Mouse (Mus musculus): Measurements from ENCODE around the gene Hcst. TPM values are rescaled to one million over a fixed set of nuclear protein-coding genes. Genes with fewer than 3 reads are reported as not detected.

The Hcst gene
- total RNA-seq, 1 experiment, result not detected

- TF ChIP-seq ZNF384 (IDR thresholded peaks at IDR 0.05; ENCODE audit: low read depth, low read length), result no peak
- TF ChIP-seq CHD2 (IDR thresholded peaks at IDR 0.05; ENCODE audit: low read depth, low read length), result no peak
- no peak for TF ChIP-seq HCFC1 (IDR thresholded peaks at IDR 0.05; ENCODE audit: borderline replicate concordance, insufficient read depth, low read length)
- no peak for TF ChIP-seq ZC3H11A (IDR thresholded peaks at IDR 0.05; ENCODE audit: borderline replicate concordance, low read depth, low read length)
- no peak for TF ChIP-seq MAFK (IDR thresholded peaks at IDR 0.05; ENCODE audit: insufficient read depth, low read depth, low read length)
- peak; percentile 47 for DNase-seq (ENCODE audit: low read depth, low spot score)
- H3K9me3 ChIP-seq (ENCODE audit: control insufficient read depth, insufficient read depth, low read depth, low read length), result no peaks in the 10 kb centered on the region
- H3K36me3 ChIP-seq (ENCODE audit: control insufficient read depth, insufficient read depth, low read length, poor library complexity, severe bottlenecking), result no peaks in the 10 kb centered on the region
- H3K27ac ChIP-seq (ENCODE audit: insufficient read depth, low read depth, low read length, poor library complexity, severe bottlenecking), result no peak overlapping the region
- no peak overlapping the region for H3K9ac ChIP-seq (ENCODE audit: insufficient read depth, low read depth, low read length, poor library complexity, severe bottlenecking)
- H3K4me3 ChIP-seq (ENCODE audit: insufficient read depth in 1 of 2, low read depth in 1 of 2, low read length in 2 of 2, poor library complexity in 1 of 2, severe bottlenecking in 1 of 2), result no peak overlapping the region
- no peaks in the 10 kb centered on the region for H3K4me1 ChIP-seq (ENCODE audit: control insufficient read depth in 2 of 2, insufficient read depth in 2 of 2, low read length in 2 of 2, poor library complexity in 1 of 2)
- in situ Hi-C loops (cut with MboI; ENCODE audit: low sequenced_read_pairs in 2 of 2, unreplicated experiment in 2 of 2), result no loop called here
Observed at GRCm38 (mm10) chr7:30394871-30395270, 24.8 kb downstream of the Hcst start.

- Histone ChIP-seq H3K9me3 (ENCODE audit: control insufficient read depth, insufficient read depth, low read depth, low read length) (no peaks in the 10 kb centered on the region), H3K4me3 (ENCODE audit: insufficient read depth in 1 of 2, low read depth in 1 of 2, low read length in 2 of 2, poor library complexity in 1 of 2, severe bottlenecking in 1 of 2) (no peak overlapping the region), H3K9ac (ENCODE audit: insufficient read depth, low read depth, low read length, poor library complexity, severe bottlenecking) (no peak overlapping the region), H3K36me3 (ENCODE audit: control insufficient read depth, insufficient read depth, low read length, poor library complexity, severe bottlenecking) (no peaks in the 10 kb centered on the region), H3K27ac (ENCODE audit: insufficient read depth, low read depth, low read length, poor library complexity, severe bottlenecking) (no peak overlapping the region), H3K4me1 (ENCODE audit: control insufficient read depth in 2 of 2, insufficient read depth in 2 of 2, low read length in 2 of 2, poor library complexity in 1 of 2) (no peaks in the 10 kb centered on the region)
- DNase-seq (ENCODE audit: low read depth, low spot score), result no peak
- TF ChIP-seq HCFC1 (IDR thresholded peaks at IDR 0.05; ENCODE audit: borderline replicate concordance, insufficient read depth, low read length), result no peak
- no peak for TF ChIP-seq ZNF384 (IDR thresholded peaks at IDR 0.05; ENCODE audit: low read depth, low read length)
- no peak for TF ChIP-seq MAFK (IDR thresholded peaks at IDR 0.05; ENCODE audit: insufficient read depth, low read depth, low read length)
- no peak for TF ChIP-seq ZC3H11A (IDR thresholded peaks at IDR 0.05; ENCODE audit: borderline replicate concordance, low read depth, low read length)
- no peak for TF ChIP-seq CHD2 (IDR thresholded peaks at IDR 0.05; ENCODE audit: low read depth, low read length)
- in situ Hi-C loops (cut with MboI; ENCODE audit: low sequenced_read_pairs in 2 of 2, unreplicated experiment in 2 of 2), result no loop called here
Observed at GRCm38 (mm10) chr7:30394379-30394778, 25.3 kb downstream of the Hcst start.

GRCm38 (mm10) chr7:30393631-30394030 lies 26.0 kb downstream of the Hcst start:
- H3K4me3 ChIP-seq (ENCODE audit: insufficient read depth in 1 of 2, low read depth in 1 of 2, low read length in 2 of 2, poor library complexity in 1 of 2, severe bottlenecking in 1 of 2), result no peak overlapping the region
- in situ Hi-C loops (cut with MboI; ENCODE audit: low sequenced_read_pairs in 2 of 2, unreplicated experiment in 2 of 2), result no loop called here
- H3K9ac ChIP-seq (ENCODE audit: insufficient read depth, low read depth, low read length, poor library complexity, severe bottlenecking), result no peak overlapping the region
- H3K36me3 ChIP-seq (ENCODE audit: control insufficient read depth, insufficient read depth, low read length, poor library complexity, severe bottlenecking), result no peaks in the 10 kb centered on the region
- no peaks in the 10 kb centered on the region for H3K9me3 ChIP-seq (ENCODE audit: control insufficient read depth, insufficient read depth, low read depth, low read length)
- no peaks in the 10 kb centered on the region for H3K4me1 ChIP-seq (ENCODE audit: control insufficient read depth in 2 of 2, insufficient read depth in 2 of 2, low read length in 2 of 2, poor library complexity in 1 of 2)
- no peak overlapping the region for H3K27ac ChIP-seq (ENCODE audit: insufficient read depth, low read depth, low read length, poor library complexity, severe bottlenecking)
- TF ChIP-seq HCFC1 (IDR thresholded peaks at IDR 0.05; ENCODE audit: borderline replicate concordance, insufficient read depth, low read length) (no peak), ZC3H11A (IDR thresholded peaks at IDR 0.05; ENCODE audit: borderline replicate concordance, low read depth, low read length) (no peak), CHD2 (IDR thresholded peaks at IDR 0.05; ENCODE audit: low read depth, low read length) (no peak), ZNF384 (IDR thresholded peaks at IDR 0.05; ENCODE audit: low read depth, low read length) (no peak), MAFK (IDR thresholded peaks at IDR 0.05; ENCODE audit: insufficient read depth, low read depth, low read length) (no peak)
- no peak for DNase-seq (ENCODE audit: low read depth, low spot score)

- in situ Hi-C loops (cut with MboI; ENCODE audit: low sequenced_read_pairs in 2 of 2, unreplicated experiment in 2 of 2), result no loop called here
- DNase-seq (ENCODE audit: low read depth, low spot score), result no peak
Observed at GRCm38 (mm10) chr7:30392746-30393520, 26.7 kb downstream of the Hcst start.

More at GRCm38 (mm10) chr7:30392746-30393520, 26.7 kb downstream of the Hcst start:
- no peaks in the 10 kb centered on the region for H3K36me3 ChIP-seq (ENCODE audit: control insufficient read depth, insufficient read depth, low read length, poor library complexity, severe bottlenecking)
- TF ChIP-seq MAFK (IDR thresholded peaks at IDR 0.05; ENCODE audit: insufficient read depth, low read depth, low read length), result no peak
- TF ChIP-seq ZNF384 (IDR thresholded peaks at IDR 0.05; ENCODE audit: low read depth, low read length), result no peak
- TF ChIP-seq CHD2 (IDR thresholded peaks at IDR 0.05; ENCODE audit: low read depth, low read length), result no peak
- no peak for TF ChIP-seq HCFC1 (IDR thresholded peaks at IDR 0.05; ENCODE audit: borderline replicate concordance, insufficient read depth, low read length)
- no peak for TF ChIP-seq ZC3H11A (IDR thresholded peaks at IDR 0.05; ENCODE audit: borderline replicate concordance, low read depth, low read length)
- H3K9ac ChIP-seq (ENCODE audit: insufficient read depth, low read depth, low read length, poor library complexity, severe bottlenecking), result no peak overlapping the region
- no peak overlapping the region for H3K27ac ChIP-seq (ENCODE audit: insufficient read depth, low read depth, low read length, poor library complexity, severe bottlenecking)
- H3K4me1 ChIP-seq (ENCODE audit: control insufficient read depth in 2 of 2, insufficient read depth in 2 of 2, low read length in 2 of 2, poor library complexity in 1 of 2), result no peaks in the 10 kb centered on the region
- no peaks in the 10 kb centered on the region for H3K9me3 ChIP-seq (ENCODE audit: control insufficient read depth, insufficient read depth, low read depth, low read length)
- no peak overlapping the region for H3K4me3 ChIP-seq (ENCODE audit: insufficient read depth in 1 of 2, low read depth in 1 of 2, low read length in 2 of 2, poor library complexity in 1 of 2, severe bottlenecking in 1 of 2)

Measured in ES-E14 (cell line).